Mouse (Mus musculus) gastrocnemius, postnatal 14 days (tissue): Measurements from ENCODE around the gene Pgpep1l. TPM values are rescaled to one million over a fixed set of nuclear protein-coding genes. Genes with fewer than 3 reads are reported as not detected.

Source experiments
- total RNA-seq, 2 experiments: library from RNA; stranded (reverse); gene quantifications; 2 replicates each; pipeline ENCODE4 v1.2.3; 2021

Pgpep1l gene
- total RNA-seq, 2 experiments from 2014 or later = 8.4 to 9.2 TPM

Other genes with a start within 250 kb of the Pgpep1l start
- under 1 TPM; 0.29 to 0.51 TPM for gene Fam169b, start 9.6 kb upstream of the Pgpep1l start, total RNA-seq